Mouse (Mus musculus): Measurements from ENCODE around the gene Faf1.

Gene Faf1

GRCm38 (mm10) chr4:109676218-109677215, at the start of gene Faf1:
Faf1 (plus strand) TSS chr4:109676588.
- Histone ChIP-seq H3K27me3 (ENCODE audit: control insufficient read depth, insufficient read depth, low read length, poor library complexity, severe bottlenecking) (no peaks in the 10 kb centered on the region), H3K36me3 (ENCODE audit: control insufficient read depth, insufficient read depth, low read length, poor library complexity, severe bottlenecking) (no peaks in the 10 kb centered on the region)
- DNase-seq (ENCODE audit: low read depth, low spot score) = peak; percentile 97

GRCm38 (mm10) chr4:109630215-109630614, 46.2 kb upstream of the Faf1 start:
- DNase-seq (ENCODE audit: low read depth, low spot score) = no peak
- Histone ChIP-seq H3K36me3 (ENCODE audit: control insufficient read depth, insufficient read depth, low read length, poor library complexity, severe bottlenecking) (no peaks in the 10 kb centered on the region), H3K27me3 (ENCODE audit: control insufficient read depth, insufficient read depth, low read length, poor library complexity, severe bottlenecking) (no peaks in the 10 kb centered on the region)

GRCm38 (mm10) chr4:109631029-109631428, 45.4 kb upstream of the Faf1 start:
- no peak for DNase-seq (ENCODE audit: low read depth, low spot score)
- no peaks in the 10 kb centered on the region for H3K27me3 ChIP-seq (ENCODE audit: control insufficient read depth, insufficient read depth, low read length, poor library complexity, severe bottlenecking)
- H3K36me3 ChIP-seq (ENCODE audit: control insufficient read depth, insufficient read depth, low read length, poor library complexity, severe bottlenecking) = no peaks in the 10 kb centered on the region

- no peaks in the 10 kb centered on the region for H3K36me3 ChIP-seq (ENCODE audit: control insufficient read depth, insufficient read depth, low read length, poor library complexity, severe bottlenecking)
- DNase-seq (ENCODE audit: low read depth, low spot score) = peak; percentile 30
- no peaks in the 10 kb centered on the region for H3K27me3 ChIP-seq (ENCODE audit: control insufficient read depth, insufficient read depth, low read length, poor library complexity, severe bottlenecking)
These were observed 41.4 kb upstream of the Faf1 start for GRCm38 (mm10) chr4:109634971-109635370.

GRCm38 (mm10) chr4:109639356-109639755, 37.0 kb upstream of the Faf1 start:
- Histone ChIP-seq H3K36me3 (ENCODE audit: control insufficient read depth, insufficient read depth, low read length, poor library complexity, severe bottlenecking) (no peaks in the 10 kb centered on the region), H3K27me3 (ENCODE audit: control insufficient read depth, insufficient read depth, low read length, poor library complexity, severe bottlenecking) (no peaks in the 10 kb centered on the region)
- no peak for DNase-seq (ENCODE audit: low read depth, low spot score)

GRCm38 (mm10) chr4:109640141-109640540, 36.2 kb upstream of the Faf1 start:
- Histone ChIP-seq H3K27me3 (ENCODE audit: control insufficient read depth, insufficient read depth, low read length, poor library complexity, severe bottlenecking) (no peaks in the 10 kb centered on the region), H3K36me3 (ENCODE audit: control insufficient read depth, insufficient read depth, low read length, poor library complexity, severe bottlenecking) (no peaks in the 10 kb centered on the region)
- no peak for DNase-seq (ENCODE audit: low read depth, low spot score)

GRCm38 (mm10) chr4:109641451-109641850, 34.9 kb upstream of the Faf1 start:
- no peaks in the 10 kb centered on the region for H3K27me3 ChIP-seq (ENCODE audit: control insufficient read depth, insufficient read depth, low read length, poor library complexity, severe bottlenecking)
- no peak for DNase-seq (ENCODE audit: low read depth, low spot score)
- H3K36me3 ChIP-seq (ENCODE audit: control insufficient read depth, insufficient read depth, low read length, poor library complexity, severe bottlenecking) = no peaks in the 10 kb centered on the region

- H3K27me3 ChIP-seq (ENCODE audit: control insufficient read depth, insufficient read depth, low read length, poor library complexity, severe bottlenecking) = no peaks in the 10 kb centered on the region
- no peaks in the 10 kb centered on the region for H3K36me3 ChIP-seq (ENCODE audit: control insufficient read depth, insufficient read depth, low read length, poor library complexity, severe bottlenecking)
- no peak for DNase-seq (ENCODE audit: low read depth, low spot score)
These were observed 29.1 kb upstream of the Faf1 start for GRCm38 (mm10) chr4:109647281-109647680.

- Histone ChIP-seq H3K27me3 (ENCODE audit: control insufficient read depth, insufficient read depth, low read length, poor library complexity, severe bottlenecking) (no peaks in the 10 kb centered on the region), H3K36me3 (ENCODE audit: control insufficient read depth, insufficient read depth, low read length, poor library complexity, severe bottlenecking) (no peaks in the 10 kb centered on the region)
- DNase-seq (ENCODE audit: low read depth, low spot score) = no peak
These were observed 27.1 kb upstream of the Faf1 start for GRCm38 (mm10) chr4:109649331-109649730.

GRCm38 (mm10) chr4:109653251-109653650, 23.1 kb upstream of the Faf1 start:
- no peaks in the 10 kb centered on the region for H3K36me3 ChIP-seq (ENCODE audit: control insufficient read depth, insufficient read depth, low read length, poor library complexity, severe bottlenecking)
- DNase-seq (ENCODE audit: low read depth, low spot score) = no peak
- H3K27me3 ChIP-seq (ENCODE audit: control insufficient read depth, insufficient read depth, low read length, poor library complexity, severe bottlenecking) = no peaks in the 10 kb centered on the region

- DNase-seq (ENCODE audit: low read depth, low spot score) = no peak
- Histone ChIP-seq H3K36me3 (ENCODE audit: control insufficient read depth, insufficient read depth, low read length, poor library complexity, severe bottlenecking) (no peaks in the 10 kb centered on the region), H3K27me3 (ENCODE audit: control insufficient read depth, insufficient read depth, low read length, poor library complexity, severe bottlenecking) (no peaks in the 10 kb centered on the region)
These were observed 21.7 kb upstream of the Faf1 start for GRCm38 (mm10) chr4:109654701-109655100.

- Histone ChIP-seq H3K36me3 (ENCODE audit: control insufficient read depth, insufficient read depth, low read length, poor library complexity, severe bottlenecking) (no peaks in the 10 kb centered on the region), H3K27me3 (ENCODE audit: control insufficient read depth, insufficient read depth, low read length, poor library complexity, severe bottlenecking) (no peaks in the 10 kb centered on the region)
- no peak for DNase-seq (ENCODE audit: low read depth, low spot score)
These were observed 20.6 kb upstream of the Faf1 start for GRCm38 (mm10) chr4:109655738-109656137.

GRCm38 (mm10) chr4:109656301-109656700, 20.1 kb upstream of the Faf1 start:
- no peak for DNase-seq (ENCODE audit: low read depth, low spot score)
- H3K36me3 ChIP-seq (ENCODE audit: control insufficient read depth, insufficient read depth, low read length, poor library complexity, severe bottlenecking) = no peaks in the 10 kb centered on the region
- no peaks in the 10 kb centered on the region for H3K27me3 ChIP-seq (ENCODE audit: control insufficient read depth, insufficient read depth, low read length, poor library complexity, severe bottlenecking)

GRCm38 (mm10) chr4:109657021-109657850, 19.2 kb upstream of the Faf1 start:
- no peaks in the 10 kb centered on the region for H3K27me3 ChIP-seq (ENCODE audit: control insufficient read depth, insufficient read depth, low read length, poor library complexity, severe bottlenecking)
- no peaks in the 10 kb centered on the region for H3K36me3 ChIP-seq (ENCODE audit: control insufficient read depth, insufficient read depth, low read length, poor library complexity, severe bottlenecking)
- DNase-seq (ENCODE audit: low read depth, low spot score) = peak; percentile 45

Measured in splenic B cell, adult 2 months (primary cell).